Mouse (Mus musculus): ENCODE measurements around the gene Sez6l. TPM values are rescaled to one million over a fixed set of nuclear protein-coding genes. Genes with fewer than 3 reads are reported as not detected.
A peak's percentile ranks its signal among the peaks of the same experiment; 100 is the strongest.

Sez6l gene
- total and polyA plus RNA-seq, 2 experiments from 2014 or later = 43.5 to 80.1 TPM

DNA sequence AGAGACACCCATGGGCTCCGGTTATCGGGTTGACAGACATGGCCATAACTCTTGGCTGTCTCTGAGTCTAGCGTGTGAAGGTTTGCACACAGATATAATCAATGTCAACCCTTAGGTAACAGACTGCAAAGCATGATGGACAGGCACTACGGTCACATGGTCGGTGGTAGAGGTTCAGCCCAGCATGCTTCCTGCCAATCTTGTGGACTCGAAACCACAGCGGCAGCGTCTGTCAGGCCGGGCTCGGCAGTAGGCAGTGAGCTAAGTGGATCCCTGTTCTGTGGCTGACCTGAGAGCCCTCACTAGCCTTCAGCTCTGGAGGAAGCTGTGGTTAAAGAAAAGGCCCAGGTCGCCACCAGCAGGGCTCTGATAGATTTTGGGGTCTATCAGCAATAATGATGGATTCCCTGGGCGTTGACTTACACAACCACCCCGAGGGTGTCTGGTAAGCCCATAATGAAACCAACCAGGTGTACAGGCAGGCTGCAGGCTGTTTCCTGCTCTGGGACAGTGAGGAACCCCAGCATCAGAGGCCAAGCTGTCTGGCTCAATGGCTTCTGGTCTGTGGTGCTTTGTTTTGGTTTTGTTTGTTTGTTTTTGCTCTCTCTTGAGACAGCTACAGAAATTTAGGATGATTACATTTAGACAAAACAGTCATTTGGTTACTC, 192.0 kb downstream of the Sez6l start:
- peaks cover 16% of the 10 kb centered on the region; the same call in 1 of the 2 replicates for H3K36me3 ChIP-seq (ENCODE audit: insufficient read depth, low read length)
- TF ChIP-seq CTCF (IDR thresholded peaks at IDR 0.05; ENCODE audit: low read depth) = no peak
- H3K4me2 ChIP-seq (ENCODE audit: low read depth, low read length) = no peak overlapping the region
- no peak overlapping the region for H3K9ac ChIP-seq (replicated peaks; ENCODE audit: low read length)
- peaks cover 19% of the 10 kb centered on the region for H3K4me1 ChIP-seq (ENCODE audit: insufficient read depth, low read length)
- ATAC-seq (no peak), DNase-seq (ENCODE audit: low spot score) (no peak)
- no peaks in the 10 kb centered on the region for H3K27me3 ChIP-seq (ENCODE audit: insufficient read depth, low read length)
- no peak overlapping the region for H3K4me3 ChIP-seq (ENCODE audit: low read length)
- no peak overlapping the region for H3K27ac ChIP-seq
- no peaks in the 10 kb centered on the region for H3K9me3 ChIP-seq (ENCODE audit: low read length)
- WGBS = 88% methylated on average over 13 of the region's 13 CpGs

DNA sequence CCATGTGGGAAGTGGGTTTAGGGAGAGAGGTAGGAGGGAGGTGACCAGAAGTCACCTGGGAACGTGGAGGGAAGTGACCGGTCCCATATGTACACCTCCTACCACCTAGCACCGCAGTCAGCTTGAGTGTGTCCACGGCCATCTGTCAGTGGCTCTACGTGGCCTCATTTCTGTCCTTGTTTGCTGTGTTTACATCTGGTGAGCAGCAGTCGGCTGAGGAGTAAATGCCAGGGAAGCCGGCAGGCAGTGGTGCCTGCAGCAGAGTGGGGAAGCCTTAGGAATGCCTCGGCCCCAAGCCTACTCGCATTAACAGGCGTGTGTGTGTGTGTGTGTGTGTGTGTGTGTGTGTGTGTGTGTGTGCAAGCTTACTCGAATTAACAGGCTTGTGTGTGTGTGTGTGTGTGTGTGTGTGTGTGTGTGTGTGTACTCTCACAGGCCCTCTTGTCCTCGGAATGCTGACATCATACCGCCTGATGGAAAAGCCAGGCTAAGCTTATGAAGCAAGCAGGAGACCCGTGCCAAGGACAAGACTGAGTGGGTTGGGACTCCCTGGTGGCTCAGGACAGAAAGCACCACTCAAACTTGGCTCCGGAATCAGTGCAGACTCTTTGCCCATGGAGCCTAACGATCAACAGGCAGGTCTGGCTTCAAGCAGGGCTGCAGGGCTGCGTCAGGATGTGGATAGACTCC, 194.2 kb downstream of the Sez6l start:
- DNase-seq (ENCODE audit: low spot score) (peak; percentile 70), ATAC-seq (peak; percentile 56)
- WGBS = 46% methylated on average over 16 of the region's 17 CpGs
- Histone ChIP-seq H3K36me3 (ENCODE audit: insufficient read depth, low read length) (peaks cover 23% of the 10 kb centered on the region; the same call in 1 of the 2 replicates), H3K4me3 (ENCODE audit: low read length) (no peak overlapping the region), H3K4me2 (ENCODE audit: low read depth, low read length) (no peak overlapping the region), H3K9me3 (ENCODE audit: low read length) (no peaks in the 10 kb centered on the region), H3K27ac (peak overlapping the region; percentile 67), H3K27me3 (ENCODE audit: insufficient read depth, low read length) (no peaks in the 10 kb centered on the region), H3K4me1 (ENCODE audit: insufficient read depth, low read length) (peaks cover 19% of the 10 kb centered on the region), H3K9ac (replicated peaks; ENCODE audit: low read length) (no peak overlapping the region)
- TF ChIP-seq CTCF (IDR thresholded peaks at IDR 0.05; ENCODE audit: low read depth) = peak; percentile 23; the same call in 1 of the 2 replicates

DNA sequence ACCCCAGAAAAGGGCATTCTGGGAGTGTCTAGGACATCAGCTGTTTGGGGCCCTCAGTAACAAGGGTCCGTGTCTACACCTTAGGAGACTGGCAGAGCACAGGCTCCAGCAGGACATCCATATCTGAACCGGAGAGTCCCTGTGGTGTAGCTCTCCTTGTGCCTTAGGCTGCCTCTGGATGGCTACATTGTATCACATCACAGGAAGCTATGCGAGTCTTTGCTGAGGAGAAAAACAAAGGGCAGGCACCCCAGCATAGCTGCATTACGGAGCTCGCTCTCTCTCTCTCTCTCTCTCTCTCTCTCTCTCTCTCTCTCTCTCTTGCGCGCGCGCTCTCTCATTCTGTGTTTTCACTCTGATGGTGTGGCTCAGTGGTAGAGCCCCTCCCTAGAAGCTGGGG, 194.9 kb downstream of the Sez6l start:
- Histone ChIP-seq H3K4me3 (ENCODE audit: low read length) (no peak overlapping the region), H3K9me3 (ENCODE audit: low read length) (no peaks in the 10 kb centered on the region), H3K4me1 (ENCODE audit: insufficient read depth, low read length) (peaks cover 19% of the 10 kb centered on the region), H3K9ac (replicated peaks; ENCODE audit: low read length) (no peak overlapping the region), H3K27ac (peak overlapping the region; percentile 67; the same call in 1 of the 2 replicates), H3K36me3 (ENCODE audit: insufficient read depth, low read length) (peaks cover 23% of the 10 kb centered on the region; the same call in 1 of the 2 replicates), H3K4me2 (ENCODE audit: low read depth, low read length) (no peak overlapping the region), H3K27me3 (ENCODE audit: insufficient read depth, low read length) (no peaks in the 10 kb centered on the region)
- TF ChIP-seq CTCF (IDR thresholded peaks at IDR 0.05; ENCODE audit: low read depth) = no peak
- 62% methylated on average over 9 of the region's 9 CpGs for WGBS
- DNase-seq (ENCODE audit: low spot score) (peak; percentile 41), ATAC-seq (peak; percentile 35)

DNA sequence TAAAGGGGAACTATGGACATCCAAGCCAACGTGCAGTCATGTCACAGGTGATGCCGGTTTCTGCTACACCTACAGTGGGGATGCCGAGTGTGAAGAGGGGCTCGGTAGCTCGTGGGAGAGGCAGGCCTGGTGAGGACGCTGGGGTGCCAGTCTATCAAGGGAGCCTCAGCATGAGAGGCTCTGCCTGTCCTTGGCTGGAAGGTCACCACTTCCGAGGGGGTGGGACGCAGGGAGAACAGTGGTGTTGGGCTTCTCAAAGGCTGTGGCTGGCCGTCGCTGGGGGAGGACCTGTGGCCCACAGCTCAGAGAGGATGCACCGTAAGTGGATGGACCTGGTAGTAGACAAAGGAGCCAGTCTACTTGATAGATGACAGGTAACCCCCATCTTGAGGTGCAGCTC, 195.8 kb downstream of the Sez6l start:
- H3K27me3 ChIP-seq (ENCODE audit: insufficient read depth, low read length) = no peaks in the 10 kb centered on the region
- no peak overlapping the region for H3K4me2 ChIP-seq (ENCODE audit: low read depth, low read length)
- H3K4me1 ChIP-seq (ENCODE audit: insufficient read depth, low read length) = peaks cover 19% of the 10 kb centered on the region
- H3K9me3 ChIP-seq (ENCODE audit: low read length) = no peaks in the 10 kb centered on the region
- DNase-seq (ENCODE audit: low spot score) (no peak), ATAC-seq (no peak)
- H3K9ac ChIP-seq (replicated peaks; ENCODE audit: low read length) = no peak overlapping the region
- H3K36me3 ChIP-seq (ENCODE audit: insufficient read depth, low read length) = peaks cover 21% of the 10 kb centered on the region; the same call in 1 of the 2 replicates
- WGBS = 83% methylated on average over 11 of the region's 11 CpGs
- no peak for TF ChIP-seq CTCF (IDR thresholded peaks at IDR 0.05; ENCODE audit: low read depth)
- peak overlapping the region; percentile 67; the same call in 1 of the 2 replicates for H3K27ac ChIP-seq
- no peak overlapping the region for H3K4me3 ChIP-seq (ENCODE audit: low read length)

DNA sequence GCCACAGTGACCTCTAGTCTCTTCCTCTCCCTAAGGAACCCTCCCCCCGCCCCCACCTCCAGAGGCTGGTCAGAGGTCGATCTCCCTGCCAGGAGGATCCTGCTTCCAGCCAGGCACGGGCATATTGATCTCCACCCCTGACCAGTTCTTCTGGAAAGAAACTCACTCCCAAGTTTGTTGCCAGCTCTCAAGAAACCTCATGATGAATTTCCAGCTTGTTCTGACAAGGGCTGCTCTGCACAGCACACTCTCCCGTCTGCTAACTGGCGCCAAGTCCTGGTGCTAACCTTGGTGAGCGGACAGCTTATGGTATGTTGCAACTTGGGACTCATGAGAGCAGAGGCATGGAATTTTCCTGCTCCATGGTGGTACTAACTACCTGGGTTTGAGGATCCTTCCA, 198.3 kb downstream of the Sez6l start:
- no peak for DNase-seq (ENCODE audit: low spot score)
- no peak for TF ChIP-seq CTCF (IDR thresholded peaks at IDR 0.05; ENCODE audit: low read depth)
- no peak overlapping the region for H3K4me2 ChIP-seq (ENCODE audit: low read depth, low read length)
- H3K9ac ChIP-seq (replicated peaks; ENCODE audit: low read length) = no peak overlapping the region
- no peaks in the 10 kb centered on the region for H3K27me3 ChIP-seq (ENCODE audit: insufficient read depth, low read length)
- ATAC-seq = no peak
- no peak overlapping the region for H3K27ac ChIP-seq
- no peak overlapping the region for H3K4me3 ChIP-seq (ENCODE audit: low read length)
- peaks cover 26% of the 10 kb centered on the region for H3K36me3 ChIP-seq (ENCODE audit: insufficient read depth, low read length)
- 72% methylated on average over 6 of the region's 6 CpGs for WGBS
- H3K9me3 ChIP-seq (ENCODE audit: low read length) = no peaks in the 10 kb centered on the region
- peaks cover 19% of the 10 kb centered on the region for H3K4me1 ChIP-seq (ENCODE audit: insufficient read depth, low read length)

DNA sequence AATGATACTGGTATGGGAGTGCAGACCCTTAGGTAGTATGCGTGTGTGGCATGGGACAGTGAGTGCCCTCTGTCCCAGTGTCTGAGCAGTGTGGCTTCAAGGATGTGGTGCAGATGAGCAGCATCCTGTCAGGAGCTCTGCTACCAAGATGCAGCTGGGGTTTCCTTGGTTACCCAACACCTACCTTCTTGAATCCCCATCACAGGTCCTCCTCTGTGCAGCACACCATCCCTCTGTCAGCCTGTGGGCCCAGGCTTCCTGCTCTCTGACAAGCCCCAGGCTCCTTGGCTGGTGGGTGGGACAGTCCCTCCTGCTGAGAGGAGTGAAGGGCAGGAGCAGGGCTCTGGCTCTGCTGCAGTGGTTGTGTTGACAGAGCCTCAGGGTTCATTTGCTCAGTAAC, 199.6 kb downstream of the Sez6l start:
- H3K27ac ChIP-seq = no peak overlapping the region
- TF ChIP-seq CTCF (IDR thresholded peaks at IDR 0.05; ENCODE audit: low read depth) = no peak
- no peaks in the 10 kb centered on the region for H3K27me3 ChIP-seq (ENCODE audit: insufficient read depth, low read length)
- H3K4me3 ChIP-seq (ENCODE audit: low read length) = no peak overlapping the region
- no peaks in the 10 kb centered on the region for H3K9me3 ChIP-seq (ENCODE audit: low read length)
- H3K4me1 ChIP-seq (ENCODE audit: insufficient read depth, low read length) = peaks cover 18% of the 10 kb centered on the region
- DNase-seq (ENCODE audit: low spot score) = no peak
- whole genome bisulfite sequencing = 100% methylated on average over 1 of the region's 1 CpGs
- no peak overlapping the region for H3K9ac ChIP-seq (replicated peaks; ENCODE audit: low read length)
- H3K36me3 ChIP-seq (ENCODE audit: insufficient read depth, low read length) = peaks cover 26% of the 10 kb centered on the region
- H3K4me2 ChIP-seq (ENCODE audit: low read depth, low read length) = no peak overlapping the region
- no peak for ATAC-seq

DNA sequence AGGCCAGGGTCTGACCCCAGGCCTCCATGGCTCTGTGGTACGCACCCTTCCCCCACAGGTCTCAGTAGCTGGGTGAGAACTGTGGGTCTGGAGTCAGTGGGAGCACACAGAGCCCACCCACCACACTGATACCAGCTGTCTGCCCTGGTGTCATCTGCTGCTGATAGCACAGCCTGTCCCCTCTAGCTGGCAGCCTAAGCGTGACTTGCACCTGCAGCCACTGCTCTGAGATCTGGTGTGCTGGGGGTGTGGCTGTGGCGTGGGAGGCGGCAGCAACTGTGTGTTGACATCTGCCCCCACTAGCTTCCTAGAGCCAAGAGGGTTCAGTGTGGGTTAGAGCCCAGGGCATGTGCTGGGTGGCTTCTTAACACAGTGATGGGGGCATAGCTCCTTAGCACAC, 200.9 kb downstream of the Sez6l start:
- Histone ChIP-seq H3K27me3 (ENCODE audit: insufficient read depth, low read length) (no peaks in the 10 kb centered on the region), H3K9ac (replicated peaks; ENCODE audit: low read length) (no peak overlapping the region), H3K4me3 (ENCODE audit: low read length) (no peak overlapping the region), H3K27ac (no peak overlapping the region), H3K4me1 (ENCODE audit: insufficient read depth, low read length) (peaks cover 20% of the 10 kb centered on the region), H3K4me2 (ENCODE audit: low read depth, low read length) (no peak overlapping the region), H3K36me3 (ENCODE audit: insufficient read depth, low read length) (peaks cover 26% of the 10 kb centered on the region), H3K9me3 (ENCODE audit: low read length) (no peaks in the 10 kb centered on the region)
- DNase-seq (ENCODE audit: low spot score) (no peak), ATAC-seq (no peak)
- WGBS = 87% methylated on average over 4 of the region's 4 CpGs
- no peak for TF ChIP-seq CTCF (IDR thresholded peaks at IDR 0.05; ENCODE audit: low read depth)
